Comparison of ENCODE assay signal across 17 mouse cellular contexts in genomic region chr3:79333643-79334200, GRCm38 (mm10). TPM values are rescaled to one million over a fixed set of nuclear protein-coding genes. Genes with fewer than 3 reads are reported as not detected.
"Had no signal": no experiment of that assay in that cellular context is flagged by ENCODE, and none has a peak within 500 bp of the region (broad histone marks: within the 10 kb centered on the region; RNA-seq: fewer than 3 reads in every experiment).

No protein-coding gene starts in this region.

- H3K36me3 ChIP-seq: limb, embryonic 15.5 days; midbrain, embryonic 13.5 days had no signal

- DNase-seq: layer of hippocampus, adult 9-11 months; layer of hippocampus, postnatal 36 days; lung, adult 2 months; lung, postnatal 4 days; thymus, postnatal 4 days had no signal

- H3K27me3 ChIP-seq: limb, embryonic 15.5 days; midbrain, embryonic 13.5 days had no signal

- H3K9me3 ChIP-seq: limb, embryonic 15.5 days; megakaryocyte, embryonic 14.5 days; midbrain, embryonic 13.5 days had no signal

- H3K27ac ChIP-seq: kidney, postnatal 0 days; limb, embryonic 15.5 days; midbrain, embryonic 13.5 days; stomach, postnatal 0 days had no signal

- ATAC-seq: intestine, embryonic 16.5 days; lung, postnatal 0 days; midbrain, embryonic 13.5 days had no signal

- H3K4me3 ChIP-seq: limb, embryonic 15.5 days; megakaryocyte, embryonic 14.5 days; midbrain, embryonic 13.5 days had no signal

- H3K4me2 ChIP-seq: limb, embryonic 15.5 days; midbrain, embryonic 13.5 days had no signal

- H3K9ac ChIP-seq: limb, embryonic 15.5 days; midbrain, embryonic 13.5 days had no signal

RNA-seq across cellular contexts. Expression of gene Gm17359, which starts 2.7 kb away (rescaled TPM):
- total RNA-seq: layer of hippocampus, adult 18-20 months; layer of hippocampus, postnatal 36 days; left cerebral cortex, adult 8-10 months; left cerebral cortex, postnatal 25 days; midbrain, postnatal 0 days had no signal
- polyA plus RNA-seq: intestine, embryonic 16.5 days; kidney, postnatal 0 days; limb, embryonic 15.5 days; lung, adult 2 months; lung, postnatal 0 days; midbrain, embryonic 13.5 days; midbrain, postnatal 0 days; neural tube, embryonic 14.5 days; stomach, postnatal 0 days had no signal
